Mouse (Mus musculus): Measurements from ENCODE around the gene Enah.

Enah gene

DNA sequence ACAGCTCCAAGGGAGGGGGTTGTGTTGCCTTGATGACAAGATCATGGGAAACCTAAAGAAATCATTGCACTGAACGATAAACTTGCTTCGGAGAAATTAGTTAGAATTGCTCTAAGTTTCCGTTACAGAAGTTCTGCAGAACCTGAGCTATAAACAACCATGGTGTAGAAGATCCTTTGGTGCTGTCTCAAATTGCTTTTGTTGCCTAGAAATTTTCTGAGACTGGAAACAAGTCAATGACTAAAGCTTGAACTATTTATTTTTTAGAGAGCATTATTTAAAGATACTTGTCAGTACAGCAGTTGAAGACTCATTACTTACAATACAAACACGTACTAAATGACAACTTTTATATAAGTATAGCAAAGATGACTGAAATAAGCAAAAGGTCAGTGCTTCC lies 56.4 kb downstream of the Enah start:
- no peak for DNase-seq (ENCODE audit: low spot score)

GRCm38 (mm10) chr1:181960383-181960782 lies 59.4 kb downstream of the Enah start:
- DNase-seq (ENCODE audit: low spot score) = no peak

GRCm38 (mm10) chr1:181958392-181958791 lies 61.4 kb downstream of the Enah start:
- DNase-seq (ENCODE audit: low spot score) = no peak

GRCm38 (mm10) chr1:181957736-181958135 lies 62.1 kb downstream of the Enah start:
- DNase-seq (ENCODE audit: low spot score) = no peak

DNA sequence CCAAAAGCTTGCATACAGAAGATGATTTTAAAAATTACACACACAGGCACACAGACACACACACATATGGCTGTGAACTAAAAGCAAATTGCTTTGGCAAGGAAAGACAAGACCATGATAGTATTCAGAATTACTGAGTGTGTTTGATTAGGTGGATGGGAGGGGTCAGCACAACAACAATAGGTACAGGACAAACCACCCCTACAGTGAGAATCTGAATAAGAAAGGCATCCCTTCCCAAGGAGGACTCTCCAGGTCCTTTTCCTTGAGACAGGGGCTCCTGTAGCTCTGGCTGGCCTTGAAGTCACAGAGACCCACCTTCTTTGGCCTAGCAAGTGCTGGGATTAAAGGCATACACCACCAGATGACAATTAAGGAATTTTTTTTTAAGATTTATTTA lies 66.2 kb downstream of the Enah start:
- no peak for DNase-seq (ENCODE audit: low spot score)

GRCm38 (mm10) chr1:181951266-181951665 lies 68.5 kb downstream of the Enah start:
- DNase-seq (ENCODE audit: low spot score) = no peak

GRCm38 (mm10) chr1:181950721-181951120 lies 69.1 kb downstream of the Enah start:
- no peak for DNase-seq (ENCODE audit: low spot score)

GRCm38 (mm10) chr1:181948191-181948590 lies 71.6 kb downstream of the Enah start:
- DNase-seq (ENCODE audit: low spot score) = no peak

DNA sequence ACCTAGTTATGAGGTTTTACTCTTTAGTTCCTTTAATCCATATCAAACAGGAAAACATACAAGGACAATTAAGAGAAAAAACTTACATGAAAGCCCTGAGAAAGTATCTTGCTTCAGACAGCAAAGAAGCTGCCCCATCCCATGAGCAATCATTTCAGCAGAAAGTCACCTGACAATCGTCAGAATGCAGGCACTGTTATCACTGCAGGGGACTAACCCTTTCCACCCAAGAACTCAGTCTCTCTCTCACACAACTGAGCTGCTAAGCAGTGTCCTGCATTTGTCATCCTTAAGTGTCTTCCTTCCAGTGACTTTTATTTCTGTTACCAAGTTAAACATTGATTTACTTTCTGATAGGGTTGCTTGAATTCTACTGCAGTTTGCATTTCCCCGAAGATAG lies 82.7 kb downstream of the Enah start:
- no peak for DNase-seq (ENCODE audit: low spot score)

DNA sequence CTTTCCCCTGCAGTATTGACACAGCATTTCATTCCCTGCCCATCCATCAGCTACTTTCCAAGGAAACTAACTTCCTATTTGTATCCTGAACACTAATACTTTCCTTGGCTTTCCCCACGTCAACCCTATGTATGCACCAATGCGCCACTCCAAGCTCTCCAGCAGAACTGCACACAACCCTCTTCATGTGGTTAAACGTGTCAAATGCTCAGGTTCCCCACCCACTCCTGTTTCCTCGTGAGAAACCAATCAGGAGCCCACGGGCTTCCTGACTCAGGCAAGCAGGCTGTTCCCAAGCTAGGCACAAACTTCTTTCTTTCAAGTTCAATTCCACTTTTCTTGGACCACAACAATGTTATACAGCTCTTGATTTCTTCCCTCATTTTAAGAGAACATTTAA lies 91.4 kb downstream of the Enah start:
- DNase-seq (ENCODE audit: low spot score) = no peak

DNA sequence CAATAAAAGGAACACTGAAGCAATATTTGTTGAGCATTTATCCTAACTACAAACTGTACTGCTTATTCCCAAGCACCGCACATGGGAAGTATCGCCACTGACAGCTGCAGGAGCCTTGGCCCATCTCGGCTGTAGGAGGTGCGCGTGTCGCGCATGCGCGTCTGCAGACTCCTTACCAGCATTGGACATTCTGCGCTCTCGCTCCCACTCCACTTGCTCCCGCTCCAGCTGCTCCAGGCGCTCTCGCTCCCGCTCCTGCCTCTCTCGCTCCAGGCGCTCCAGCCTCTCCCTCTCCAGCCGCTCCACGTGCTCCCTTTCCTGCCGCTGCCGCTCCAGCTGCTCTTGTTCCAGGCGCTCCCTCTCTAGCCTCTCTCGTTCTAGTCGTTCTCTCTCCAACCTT lies 96.4 kb downstream of the Enah start:
- no peak for DNase-seq (ENCODE audit: low spot score)

DNA sequence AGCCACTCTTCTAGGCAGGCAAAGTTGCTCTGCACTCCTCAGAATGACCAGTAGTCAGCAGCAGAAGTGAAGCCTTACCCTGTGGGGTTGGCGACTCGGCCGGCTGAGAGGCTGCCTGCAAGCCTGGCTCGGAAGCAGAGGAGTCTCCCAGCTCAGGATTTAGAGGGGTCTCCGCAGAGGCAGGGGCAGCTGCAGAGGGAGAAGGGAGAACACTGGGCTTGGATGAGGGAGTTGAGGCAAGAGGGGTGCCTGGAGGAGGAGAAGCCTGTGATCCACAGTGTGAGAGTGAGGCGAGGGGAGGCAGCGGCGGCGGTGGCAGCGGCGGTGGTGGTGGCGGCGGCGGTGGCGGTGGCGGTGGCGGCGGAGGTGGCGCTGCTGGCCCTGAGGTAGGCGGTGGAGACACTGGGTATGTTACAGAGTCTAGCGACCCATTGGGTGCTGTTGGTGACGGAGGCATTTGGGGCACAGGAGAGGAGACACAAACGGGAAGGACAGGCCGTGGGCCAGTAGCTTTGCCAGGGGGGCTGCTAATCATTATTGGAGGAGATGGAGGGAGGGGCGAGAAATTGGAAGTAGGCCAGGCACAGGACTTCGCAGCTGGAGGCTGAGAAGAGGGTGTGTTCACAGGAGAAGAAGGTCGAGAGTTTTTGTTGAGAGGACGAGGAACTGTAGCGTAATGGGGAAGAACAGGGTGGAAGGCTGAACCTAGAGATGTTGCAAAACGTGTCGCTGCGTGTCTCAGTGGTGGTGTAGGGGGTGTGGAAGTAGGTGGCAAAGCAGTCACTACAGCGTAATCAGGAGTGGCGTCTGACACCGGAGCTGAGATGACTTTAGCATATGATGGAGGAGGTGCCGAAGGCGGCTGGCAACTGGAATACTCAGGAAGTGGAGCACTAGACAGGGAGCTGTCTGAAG lies 98.0 kb downstream of the Enah start:
- no peak for DNase-seq (ENCODE audit: low spot score)

- DNase-seq (ENCODE audit: low spot score) = no peak
Observed at GRCm38 (mm10) chr1:181911841-181912240, 107.9 kb downstream of the Enah start.

DNA sequence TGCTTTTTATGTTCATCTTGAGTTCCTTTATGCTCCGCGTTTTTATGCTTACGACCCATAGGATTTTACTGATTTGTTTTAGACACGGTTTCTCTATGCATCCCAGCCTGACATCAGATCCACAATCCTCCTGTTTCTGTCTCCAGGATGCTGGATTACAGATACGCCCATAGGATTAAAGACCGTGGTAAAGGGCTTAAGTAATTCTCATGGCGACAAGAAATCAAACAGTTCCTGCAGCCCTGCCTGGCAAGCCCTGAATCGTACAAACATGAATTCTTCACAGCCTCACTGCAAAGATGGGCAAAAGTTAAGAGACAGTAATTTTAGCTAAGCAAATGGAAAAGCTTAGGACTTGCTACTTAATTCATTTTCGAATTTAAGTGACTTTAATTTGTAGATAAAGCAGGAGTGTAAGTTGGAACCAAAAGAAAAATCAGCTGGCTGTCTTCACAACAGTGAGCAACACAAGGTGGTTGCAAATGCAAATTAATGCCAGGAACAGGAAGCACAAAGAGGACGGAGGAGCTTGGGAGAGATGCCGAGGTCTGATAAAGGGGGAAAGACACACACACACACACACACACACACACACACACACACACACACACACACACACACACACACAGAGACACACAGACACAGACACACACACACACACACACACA lies 118.0 kb downstream of the Enah start:
- DNase-seq (ENCODE audit: low spot score) = no peak

- DNase-seq (ENCODE audit: low spot score) = no peak
Observed at GRCm38 (mm10) chr1:181900846-181901245, 118.9 kb downstream of the Enah start.

GRCm38 (mm10) chr1:181898961-181899360 lies 120.8 kb downstream of the Enah start:
- DNase-seq (ENCODE audit: low spot score) = no peak

GRCm38 (mm10) chr1:181896991-181897390 lies 122.8 kb downstream of the Enah start:
- DNase-seq (ENCODE audit: low spot score) = no peak

DNA sequence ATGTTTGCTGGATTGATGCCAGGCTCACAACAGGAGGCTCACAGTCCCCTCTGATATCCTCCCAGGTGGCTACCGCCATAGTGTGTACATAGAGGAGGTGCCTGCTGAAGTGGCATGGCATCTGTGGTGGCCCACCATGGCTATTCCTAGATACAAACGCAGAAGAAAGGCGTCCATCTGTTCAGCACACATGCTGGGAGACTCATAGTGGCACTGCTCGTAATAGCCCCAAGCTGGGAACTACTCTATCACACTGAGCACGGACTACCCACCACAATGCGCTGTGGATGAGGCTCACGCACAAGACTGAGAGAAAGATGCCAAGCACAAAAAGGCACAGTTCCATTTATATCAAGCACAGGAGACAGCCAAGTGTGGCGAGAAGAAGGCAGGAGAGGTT lies 126.1 kb downstream of the Enah start:
- DNase-seq (ENCODE audit: low spot score) = no peak

DNA sequence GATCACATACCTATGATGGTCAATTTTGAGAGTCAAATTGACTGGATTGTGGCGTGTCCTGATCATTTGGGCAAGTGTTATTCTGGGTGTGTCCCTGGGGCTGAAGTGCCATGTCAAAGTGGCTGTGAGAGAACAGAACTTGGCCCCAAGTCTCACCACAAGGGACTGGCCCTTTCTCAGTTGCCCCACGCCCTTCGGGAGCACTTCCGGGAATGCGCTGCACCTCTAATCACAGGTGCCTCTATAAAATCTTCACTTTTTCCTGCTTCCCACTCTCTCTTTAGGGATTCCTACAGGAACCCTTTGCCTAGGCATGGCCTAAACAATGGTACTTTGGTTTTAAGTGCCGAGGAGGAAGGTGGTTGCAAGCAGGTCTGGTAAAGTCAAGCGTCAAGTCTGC lies 130.1 kb downstream of the Enah start:
- DNase-seq (ENCODE audit: low spot score) = no peak

DNA sequence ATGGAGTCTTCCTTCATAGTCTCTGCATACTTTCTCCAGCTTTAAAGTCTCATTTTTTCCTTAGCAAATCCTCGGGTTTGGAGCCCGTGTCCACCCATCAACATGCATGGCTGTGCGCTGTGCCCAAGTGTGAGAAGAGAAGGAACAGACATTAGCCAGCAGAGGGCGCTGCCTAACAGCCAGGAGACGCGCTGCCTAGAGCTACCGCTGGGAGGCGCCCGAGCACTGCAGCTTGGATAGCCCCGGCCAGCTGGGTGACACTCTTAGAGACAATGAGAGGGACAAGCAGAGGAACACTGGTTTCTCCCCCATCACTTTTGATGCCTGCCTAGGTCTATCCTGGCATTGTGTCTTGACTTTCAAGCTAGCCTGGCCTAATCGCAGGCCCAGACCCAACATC lies 131.0 kb downstream of the Enah start:
- peak; percentile 97 for DNase-seq (ENCODE audit: low spot score)

- peak; percentile 19 for DNase-seq (ENCODE audit: low spot score)
Observed at GRCm38 (mm10) chr1:181881532-181881931, 138.3 kb downstream of the Enah start.

- DNase-seq (ENCODE audit: low spot score) = no peak
Observed at GRCm38 (mm10) chr1:181880752-181881325, 139.0 kb downstream of the Enah start.

DNA sequence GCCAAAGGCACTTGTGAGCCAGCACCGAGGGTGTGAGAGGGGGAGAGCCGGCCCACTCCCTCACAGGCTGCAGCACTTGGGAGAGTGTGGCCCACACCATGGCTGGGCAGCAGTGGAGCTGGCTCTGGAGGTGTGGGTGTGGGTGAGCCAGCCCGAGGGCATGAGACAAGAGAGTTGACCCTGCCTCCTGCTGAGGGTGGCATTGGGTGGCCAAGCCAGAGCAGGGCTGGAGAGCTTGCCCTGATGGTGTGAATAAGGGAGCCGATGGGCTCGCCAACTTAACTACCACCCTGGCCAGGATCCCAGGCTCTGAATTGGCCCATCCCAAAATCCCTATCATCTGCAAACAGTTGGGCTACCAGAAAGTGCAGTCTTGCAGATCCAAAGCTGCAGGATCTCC lies 141.4 kb downstream of the Enah start:
- DNase-seq (ENCODE audit: low spot score) = no peak

Data from ovary, postnatal 10 days (tissue).